Mouse (Mus musculus) yolk sac, embryonic 10.5 days (tissue): ENCODE data around the gene Gm20807.
"Not testable (repeated sequence)": the region's sequence is repeated elsewhere in the genome, so short reads cannot be mapped to it uniquely, and the experiment has no call there.

Source experiments
- DNase-seq: peaks from one replicate; pipeline ENCODE4 v3.0.0-alpha.2; 2017; ENCODE audit warnings: low spot score

Gene Gm20807

DNA sequence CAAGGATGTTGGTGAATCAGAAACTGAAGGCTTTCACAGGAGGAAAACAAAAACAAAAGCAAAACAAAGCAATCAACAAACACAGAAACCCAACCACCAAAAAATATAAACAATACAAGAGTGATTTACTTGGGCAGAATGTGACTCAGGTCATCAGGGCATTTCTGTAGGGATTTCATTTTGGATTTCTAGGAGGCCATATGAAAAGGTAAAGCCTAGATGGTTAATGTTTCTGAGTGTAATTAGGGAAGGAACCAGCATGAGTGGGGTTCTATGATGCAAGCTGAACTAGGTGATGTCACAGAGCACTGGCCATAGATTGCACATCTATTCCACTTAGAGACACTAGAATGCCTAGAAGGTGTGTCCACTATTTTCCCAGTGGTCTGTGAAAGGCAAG lies at the start of gene Gm20807:
Gm20807 (plus strand) TSS at position 301 of the 400 bp plus-strand sequence.
- not testable (repeated sequence) for DNase-seq
